Mouse (Mus musculus) gastrocnemius, postnatal 4 days (tissue): Measurements from ENCODE around the gene Adat1. TPM values are rescaled to one million over a fixed set of nuclear protein-coding genes. Genes with fewer than 3 reads are reported as not detected.
A peak's percentile ranks its signal among the peaks of the same experiment; 100 is the strongest.
"Not testable (repeated sequence)": the region's sequence is repeated elsewhere in the genome, so short reads cannot be mapped to it uniquely, and the experiment has no call there.

Experiments used
- DNase-seq, 2 experiments: peaks; one replicate each; pipeline ENCODE4 v3.0.0; 2021 to 2022; ENCODE audit warnings: low spot score in 2 of 2, mixed read lengths in 2 of 2
- total RNA-seq, 2 experiments: library from RNA; stranded (reverse); gene quantifications; 2 replicates each; pipeline ENCODE4 v1.2.3; 2021

Adat1 gene
- total RNA-seq, 2 experiments from 2014 or later: 2.6 to 2.7 TPM

DNA sequence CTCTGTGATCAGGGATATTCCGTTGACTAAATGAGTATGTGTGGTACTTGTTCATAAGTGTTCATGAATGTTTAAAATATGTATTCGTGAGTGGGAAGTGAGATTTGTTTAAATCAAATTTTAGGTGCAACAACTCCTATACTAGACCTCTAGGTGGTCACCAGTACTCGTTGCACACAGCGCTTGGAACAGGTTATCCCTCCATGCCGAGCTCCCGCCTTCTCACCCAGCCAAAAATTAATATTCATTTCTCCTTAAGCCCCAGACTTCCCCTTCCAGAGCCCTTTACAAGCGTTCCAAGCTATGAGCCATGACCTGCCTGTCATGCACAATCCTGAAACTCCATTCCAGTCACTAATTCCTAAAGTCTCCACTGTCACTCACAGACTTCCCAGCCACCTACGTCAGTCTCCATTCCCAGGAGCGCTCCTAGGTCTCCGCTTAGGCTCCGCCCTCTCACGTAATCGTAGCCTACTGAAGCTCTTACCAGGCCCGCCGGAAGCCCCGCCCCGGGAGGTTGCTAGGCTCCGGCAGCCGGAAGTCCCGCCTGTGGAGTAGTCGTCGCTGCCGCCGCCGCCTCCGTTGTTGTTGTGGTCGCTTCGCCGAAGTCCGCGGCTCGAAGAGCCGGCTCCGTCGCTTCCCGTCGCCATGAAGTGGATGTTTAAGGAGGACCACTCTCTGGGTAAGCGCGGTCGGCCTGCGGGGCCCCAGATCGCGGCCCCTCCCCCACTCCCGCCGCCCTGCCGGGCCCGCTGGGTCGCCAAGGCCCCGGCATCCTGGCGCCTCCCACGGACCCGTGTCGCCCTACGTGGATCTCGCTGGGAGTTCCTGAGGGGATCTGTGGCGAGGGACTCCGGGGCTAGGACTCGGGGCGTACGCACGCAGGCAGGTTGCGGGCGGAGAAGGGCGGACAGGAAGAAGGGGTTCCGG lies 51.7 kb downstream of the Adat1 start, which contains the start of gene Gabarapl2:
TSS of gene Gabarapl2 (plus strand) at position 533 of the 930 bp plus-strand sequence.
- peak; percentile 88 to 97 for DNase-seq

DNA sequence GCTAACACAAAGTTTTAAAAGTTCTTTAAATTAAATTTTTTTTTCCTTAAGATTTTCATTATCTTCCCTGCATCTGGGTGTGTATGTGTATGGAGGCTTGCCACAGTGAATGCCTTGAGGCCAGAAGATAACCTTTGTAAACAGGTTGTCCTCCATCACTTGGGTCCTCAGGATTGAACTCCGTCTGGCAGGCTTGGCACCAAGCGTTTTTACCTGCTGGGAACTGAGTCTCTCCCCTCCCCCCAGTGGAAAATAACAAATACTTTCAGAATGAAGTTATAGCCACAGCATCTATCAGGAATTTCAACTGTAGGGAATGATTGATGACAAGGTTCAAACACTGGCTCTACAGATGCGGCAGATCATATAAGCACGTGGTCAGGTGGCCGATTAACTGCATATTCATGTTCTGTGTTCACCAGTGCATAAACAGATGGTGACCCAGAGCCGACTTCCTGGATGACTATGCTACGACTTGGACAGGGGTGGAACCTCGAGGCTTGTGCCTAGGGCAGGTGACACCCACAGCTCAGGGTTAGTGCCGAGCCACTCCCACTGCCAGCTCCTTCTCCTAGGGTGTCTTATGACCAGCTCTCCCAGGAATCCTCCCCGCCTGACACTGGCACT lies 52.5 kb downstream of the Adat1 start:
- no peak for DNase-seq

DNA sequence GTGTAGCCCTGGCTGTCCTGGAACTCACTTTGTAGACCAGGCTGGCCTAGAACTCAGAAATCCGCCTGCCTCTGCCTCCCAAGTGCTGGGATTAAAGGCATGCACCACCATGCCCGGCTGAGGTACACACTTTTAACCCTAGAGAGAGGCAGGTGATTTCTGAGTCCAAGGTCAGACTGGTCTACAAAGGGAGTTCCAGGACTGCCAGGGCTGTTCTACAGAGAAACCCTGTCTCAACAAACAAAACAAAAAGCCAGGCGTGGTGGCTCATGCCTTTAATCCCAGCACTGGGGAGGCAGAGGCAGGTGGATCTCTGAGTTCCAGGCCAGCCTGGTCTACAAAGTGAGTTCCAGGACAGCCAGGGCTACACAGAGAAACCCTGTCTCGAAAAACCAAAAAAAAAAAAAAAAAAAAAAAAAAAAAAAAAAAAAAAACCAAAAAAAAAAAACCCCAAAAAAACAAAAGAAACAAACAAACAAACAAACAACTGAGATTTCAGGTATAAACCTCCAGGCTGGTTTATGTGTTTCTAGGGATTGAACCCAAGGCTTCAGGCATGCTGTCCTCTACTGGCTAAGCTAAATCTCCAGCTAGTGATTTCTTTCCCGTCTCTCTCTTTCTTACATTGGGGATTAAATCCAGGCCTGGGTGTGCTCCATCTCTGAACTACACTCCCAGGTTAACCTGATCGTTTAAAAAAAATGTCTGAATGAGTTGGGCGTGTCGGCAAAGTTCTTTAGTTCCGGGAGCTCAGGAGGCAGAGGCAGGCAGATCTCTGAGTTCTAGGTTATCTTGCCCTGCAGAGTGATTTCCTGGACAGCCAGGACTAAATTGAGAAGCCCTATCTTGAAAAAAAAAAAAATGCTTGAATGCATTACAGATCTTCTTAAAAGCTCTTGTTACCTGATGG lies 53.8 kb downstream of the Adat1 start:
- DNase-seq: not testable (repeated sequence)

DNA sequence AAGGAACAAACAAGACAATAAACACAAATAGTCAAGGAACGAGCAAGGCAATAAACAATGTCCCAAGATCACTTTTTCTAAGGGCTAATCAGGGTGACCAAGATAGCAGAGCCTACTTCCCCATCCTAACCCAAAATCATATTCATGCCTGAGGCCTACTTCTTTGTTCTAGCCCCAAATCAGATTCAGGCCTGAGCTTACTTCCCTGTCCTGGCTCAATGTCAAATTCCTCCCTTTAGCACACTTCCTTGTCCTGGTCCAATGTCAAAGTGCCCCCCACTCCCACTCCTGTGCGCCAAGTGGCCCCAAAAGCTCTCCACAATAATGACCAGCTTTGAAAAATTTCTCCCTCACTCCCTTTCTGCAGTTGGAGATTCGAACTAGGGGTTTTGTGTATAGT lies 54.9 kb downstream of the Adat1 start:
- DNase-seq: no peak

DNA sequence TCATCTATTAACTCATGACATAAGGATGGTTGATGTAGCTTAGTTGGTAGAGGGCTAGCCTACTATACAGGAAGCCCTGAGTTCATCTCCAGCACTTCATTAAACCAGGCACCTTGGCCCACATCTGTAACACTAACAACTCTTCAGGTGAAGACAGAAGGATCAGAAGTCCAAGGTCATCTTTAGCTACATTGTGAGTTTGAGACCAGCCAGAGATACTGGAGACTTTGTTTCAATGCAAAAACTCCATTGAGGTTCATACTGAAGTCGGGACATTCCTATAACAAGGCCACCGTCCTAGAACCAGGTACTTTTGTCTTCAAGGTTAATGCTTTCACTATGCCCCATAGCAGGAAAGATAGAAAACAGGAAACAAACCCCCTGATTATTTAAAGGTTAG lies 57.9 kb downstream of the Adat1 start:
- DNase-seq: no peak

DNA sequence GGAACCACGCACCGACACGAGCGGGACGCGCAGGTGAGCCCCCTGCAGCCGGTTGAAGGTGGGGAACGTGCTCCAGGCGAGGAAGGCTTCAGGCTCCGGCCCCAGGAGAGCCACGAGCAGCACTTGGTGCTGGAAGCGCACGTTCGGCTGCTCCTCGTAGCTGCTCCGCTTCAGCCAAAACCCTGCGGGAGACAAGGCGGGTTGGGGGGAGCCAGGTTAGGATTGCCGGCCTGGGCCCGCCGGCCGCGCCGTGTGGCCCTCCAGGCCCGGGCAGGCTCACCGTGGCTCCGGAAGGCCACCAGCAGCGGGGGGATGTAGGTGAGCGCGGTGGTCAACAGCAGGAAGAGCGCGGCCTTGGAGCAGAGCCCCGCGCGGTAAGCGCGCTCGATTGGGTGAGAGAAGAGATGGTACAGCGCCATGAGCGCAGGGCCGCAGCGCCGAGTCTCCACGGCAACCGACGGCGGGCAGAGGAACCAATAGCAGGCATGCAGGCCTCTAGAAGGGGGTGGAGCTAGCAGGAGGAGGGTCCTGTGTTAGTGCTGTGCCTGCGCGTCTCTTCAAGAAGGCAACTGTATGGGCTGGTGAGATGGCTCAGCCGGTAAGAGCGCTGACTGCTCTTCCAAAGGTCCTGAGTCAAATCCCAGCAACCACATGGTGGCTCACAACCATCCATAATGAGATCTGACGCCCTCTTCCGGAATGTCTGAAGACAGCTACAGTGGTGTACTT lies 58.6 kb downstream of the Adat1 start, which contains the start of gene Tmem231:
TSS of gene Tmem231 (minus strand) at position 534 of the 729 bp plus-strand sequence.
- DNase-seq: peak; percentile 73 to 86

DNA sequence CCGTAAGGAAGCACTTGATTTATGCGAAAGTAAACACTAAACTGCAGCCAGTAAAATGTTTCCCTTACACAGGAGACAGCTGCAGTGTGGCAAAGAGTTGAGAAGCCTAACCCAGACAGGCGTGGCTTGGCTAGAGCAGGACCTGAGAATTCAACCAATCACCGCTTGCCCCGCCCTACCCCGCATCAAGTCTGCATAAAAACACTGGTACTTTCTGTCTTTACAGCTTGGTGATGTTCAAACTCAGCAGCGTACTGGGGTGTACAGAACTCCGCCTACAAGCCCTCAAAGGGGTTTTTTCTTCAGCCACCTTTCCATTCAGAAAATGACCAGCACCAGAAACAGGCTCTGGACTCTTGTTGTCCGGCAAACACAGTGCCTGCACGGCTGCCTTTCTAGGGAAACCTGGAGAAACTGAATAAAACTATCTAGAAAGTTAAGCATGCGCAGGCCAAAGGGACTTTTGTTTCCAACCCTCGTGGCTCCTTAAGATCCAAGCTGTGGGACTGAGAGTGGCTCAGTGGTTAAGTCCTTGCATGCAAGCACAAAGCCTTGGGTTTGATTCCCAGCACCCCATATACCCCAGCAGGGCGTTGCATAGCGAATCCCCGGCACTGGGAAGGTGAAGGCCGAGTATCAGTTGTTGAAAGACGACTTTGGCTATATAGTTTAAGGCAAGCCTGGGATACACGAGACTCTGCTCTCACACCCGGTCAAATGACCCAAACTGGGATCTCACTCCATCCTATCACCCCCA lies 59.3 kb downstream of the Adat1 start:
- peak; percentile 36 to 72 for DNase-seq

DNA sequence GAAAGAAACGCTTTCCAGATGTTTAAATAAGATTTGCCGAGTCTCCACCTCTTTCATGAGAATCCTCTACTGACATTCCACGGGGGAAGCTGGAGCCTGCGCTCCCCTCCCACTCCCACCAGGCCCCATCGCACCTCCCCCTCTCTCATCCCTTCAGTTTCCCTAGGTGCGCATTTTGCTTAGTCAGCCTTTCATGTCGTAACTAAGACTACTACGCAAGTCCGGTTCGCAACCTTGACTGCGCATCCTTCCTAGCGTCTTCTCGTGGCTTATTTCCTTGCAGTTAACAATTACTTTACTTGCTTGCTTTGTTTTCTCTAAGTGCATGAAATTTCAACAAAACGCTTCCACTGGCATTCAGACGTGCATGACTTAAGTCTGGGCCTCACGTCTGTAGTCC lies 60.4 kb downstream of the Adat1 start:
- DNase-seq: no peak

DNA sequence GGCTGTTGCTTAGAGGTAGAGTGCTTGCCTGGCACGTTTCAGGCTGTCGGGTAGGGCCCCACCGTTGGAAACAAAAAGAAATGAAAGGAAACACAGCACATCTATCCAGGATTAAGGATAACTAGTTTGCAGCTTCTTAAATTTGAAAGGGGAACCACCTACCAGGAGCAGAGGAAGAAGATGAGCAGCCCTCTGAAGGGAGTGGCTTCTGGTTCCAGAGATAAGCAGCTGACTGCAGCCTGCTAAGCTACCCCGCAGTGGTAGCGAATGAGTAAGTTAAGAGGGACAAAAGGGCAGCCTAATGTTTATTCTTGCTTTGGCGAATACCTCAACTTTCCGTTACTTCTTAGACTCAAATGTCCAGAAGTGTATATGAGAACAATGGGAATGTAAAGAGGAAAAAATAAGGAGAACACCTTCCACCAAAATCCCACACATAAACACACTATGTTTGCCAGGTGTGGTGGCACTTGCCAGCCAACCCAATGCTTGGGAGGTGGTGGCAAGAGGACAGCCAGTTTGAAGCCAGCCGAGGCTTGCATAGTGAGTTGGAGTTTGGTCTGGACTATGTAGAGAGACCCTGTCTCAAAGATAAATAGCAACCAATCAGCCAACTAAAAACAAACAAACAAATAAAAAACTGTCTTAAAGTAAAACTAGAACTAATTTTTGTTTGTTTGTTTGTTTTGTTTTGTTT lies 62.3 kb downstream of the Adat1 start:
- no peak for DNase-seq

DNA sequence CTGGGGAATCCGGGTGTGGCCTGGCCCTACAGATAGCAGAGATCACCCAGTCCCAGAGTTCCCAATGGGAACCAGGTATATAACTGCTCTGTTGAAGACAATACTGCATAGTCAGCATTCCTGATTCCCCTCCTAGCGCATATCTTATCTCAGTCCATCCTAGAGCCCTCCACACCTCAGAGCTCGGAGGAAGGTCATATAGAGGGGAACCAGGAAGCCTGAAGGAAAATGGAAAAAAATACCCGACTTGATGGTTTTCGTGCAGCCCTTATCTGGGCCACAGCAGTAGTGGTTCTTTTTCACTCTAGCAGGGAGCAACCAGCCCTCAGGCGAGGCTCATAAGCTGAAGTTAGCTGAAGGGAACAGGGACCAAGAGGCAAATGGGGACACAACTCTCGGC lies 67.1 kb downstream of the Adat1 start:
- no peak for DNase-seq

DNA sequence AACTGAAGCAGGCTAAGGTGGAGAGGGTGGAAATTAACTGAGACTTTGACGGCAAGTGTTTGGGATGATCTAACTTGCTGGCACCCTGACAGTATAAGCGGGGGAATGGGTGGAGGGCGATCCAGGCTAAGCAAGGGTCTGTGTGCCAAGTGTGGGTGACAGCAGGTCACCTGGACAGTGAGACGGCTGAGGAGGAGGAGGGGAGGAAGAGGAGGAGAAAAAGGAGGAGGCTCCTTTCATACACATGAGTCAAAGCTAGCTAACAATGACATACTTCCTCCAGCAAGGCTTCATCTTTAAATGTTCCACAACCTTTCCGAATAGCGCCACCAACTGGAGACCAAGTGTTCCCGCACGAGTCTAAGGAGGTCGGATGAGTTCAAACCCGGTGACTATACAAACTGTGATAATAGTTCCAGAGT lies 68.7 kb downstream of the Adat1 start:
- DNase-seq: peak in 1 of 2 experiments; percentile 65

DNA sequence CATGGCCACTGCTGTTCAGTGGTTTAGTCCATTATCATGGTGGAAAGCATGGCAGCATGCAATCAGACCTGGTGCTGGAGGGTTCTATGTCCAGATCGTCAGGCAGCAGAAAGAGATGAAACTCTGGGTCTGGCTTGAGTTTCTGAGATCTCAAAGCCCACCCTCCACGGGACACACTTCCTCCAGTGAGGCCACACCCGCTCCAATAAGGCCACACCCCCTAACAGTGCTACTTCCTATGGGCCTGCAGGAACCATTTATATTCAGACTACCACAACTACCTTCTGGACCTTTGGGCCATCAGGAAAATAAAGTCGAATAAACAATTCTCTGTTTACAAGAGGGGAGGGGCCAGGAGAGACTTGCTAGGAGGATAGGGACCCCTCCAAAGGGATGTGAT lies 71.1 kb downstream of the Adat1 start:
- no peak for DNase-seq

DNA sequence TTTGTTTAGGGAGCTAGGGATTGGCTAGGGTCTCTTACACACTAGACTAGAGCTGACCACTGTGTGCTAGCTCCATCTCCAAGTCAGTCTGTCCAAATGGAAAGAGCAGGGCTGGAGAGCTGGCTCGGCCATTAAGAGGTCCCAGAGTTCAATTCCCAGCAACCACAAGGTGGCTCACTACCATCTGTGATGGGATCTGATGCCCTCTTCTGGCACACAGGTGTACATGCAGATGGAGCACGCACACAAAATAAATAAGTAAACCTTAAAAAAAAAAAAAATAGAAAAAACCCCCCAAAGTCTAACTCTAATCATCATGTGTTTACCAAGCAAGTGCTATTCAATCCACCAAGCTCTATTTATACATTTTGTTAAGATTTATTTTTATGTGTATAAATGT lies 72.4 kb downstream of the Adat1 start:
- DNase-seq: no peak

Other genes starting within 250 kb of the Adat1 start
- gene Bcar1, start 248.5 kb downstream of the Adat1 start, total RNA-seq: 10 to 100 TPM; 35.1 to 36.5 TPM
- gene Cfdp1, start 138.0 kb downstream of the Adat1 start, total RNA-seq: 10 to 100 TPM; 59.8 to 67.7 TPM
- gene Tmem170, start 115.6 kb downstream of the Adat1 start, total RNA-seq: 1 to 10 TPM; 2.0 to 2.9 TPM
- 1 to 10 TPM; 3.4 to 4.7 TPM for gene Chst5, start 81.9 kb downstream of the Adat1 start, total RNA-seq
- gene Tmem231, start 58.4 kb downstream of the Adat1 start, total RNA-seq: 1 to 10 TPM; 3.4 to 3.9 TPM
- gene Gabarapl2, start 51.6 kb downstream of the Adat1 start, total RNA-seq: 10 to 100 TPM; 72.7 to 74.9 TPM
- gene Kars, start 19.0 kb upstream of the Adat1 start, total RNA-seq: 100 to 1,000 TPM; 132 TPM
- 10 to 100 TPM; 13.5 to 15.7 TPM for gene Terf2ip, start 19.1 kb upstream of the Adat1 start, total RNA-seq
- gene Gm6793, start 22.7 kb upstream of the Adat1 start, total RNA-seq: under 1 TPM; 0.18 to 0.20 TPM